Mouse (Mus musculus) gastrocnemius, postnatal 36 days (tissue): Measurements from ENCODE around the gene Fzd7. TPM values are rescaled to one million over a fixed set of nuclear protein-coding genes. Genes with fewer than 3 reads are reported as not detected.
"Not testable (repeated sequence)": the region's sequence is repeated elsewhere in the genome, so short reads cannot be mapped to it uniquely, and the experiment has no call there.

Source experiments
- DNase-seq, 2 experiments: peaks; one replicate each; pipeline ENCODE4 v3.0.0; 2022
- intact Hi-C: fragments of 180-260 bp; cut with DNase I; formaldehyde crosslinking; loops from one replicate; pipeline ENCODE4 v1.15.1; 2025
- long read RNA-seq, 2 experiments: library from polyadenylated mRNA; stranded (forward); transcript quantifications; one replicate each; pipeline ENCODE4 v2.0.0; 2021
- total RNA-seq, 2 experiments: library from RNA; stranded (reverse); gene quantifications; 2 replicates each; pipeline ENCODE4 v1.2.3; 2021

Gene Fzd7
- 10 to 100 TPM; 27.9 to 41.0 TPM for total RNA-seq
- long read RNA-seq, experiment 1, full-length matches to known transcripts = 40 of 40 reads
- long read RNA-seq, experiment 1, partial matches to known transcripts = 0 of 40 reads
- long read RNA-seq, experiment 1, other reads (novel, unspliced or antisense) = 0 of 40 reads
- long read RNA-seq, experiment 2, full-length matches to known transcripts = 65 of 65 reads
- long read RNA-seq, experiment 2, partial matches to known transcripts = 0 of 65 reads
- long read RNA-seq, experiment 2, other reads (novel, unspliced or antisense) = 0 of 65 reads

- intact Hi-C loops = loop anchor here (2.0 to 5.0 kb wide), 4 partner anchors 35 to 165 kb away; partner anchors contain the start of gene Gm973
- DNase-seq = peak in 1 of 2 experiments; percentile 45
Measured at GRCm38 (mm10) chr1:59482331-59482695, at the start of gene Fzd7. Gene Fzd7 (plus strand): TSS chr1:59482424.

DNA sequence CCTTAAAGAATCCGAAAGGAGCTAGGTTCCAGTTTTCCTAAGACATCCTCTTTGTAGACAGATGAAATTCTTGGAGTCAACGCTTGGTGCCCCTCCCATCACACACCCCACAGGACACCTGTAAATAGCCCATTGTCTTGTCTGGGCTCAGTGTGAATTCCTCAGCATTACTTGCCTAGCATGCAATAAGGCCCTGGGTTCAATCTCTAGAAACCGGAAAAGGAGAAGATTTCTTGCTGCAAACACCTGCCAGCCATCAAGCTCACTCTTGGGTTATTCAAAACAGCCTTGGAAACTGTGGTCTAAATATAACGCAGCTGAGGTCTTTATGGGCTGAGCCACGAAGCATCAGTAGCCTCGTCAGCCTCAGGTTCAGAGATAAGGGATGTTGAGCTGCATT is 48.9 kb upstream of the Fzd7 start:
- intact Hi-C loops = no loop called here
- no peak for DNase-seq

DNA sequence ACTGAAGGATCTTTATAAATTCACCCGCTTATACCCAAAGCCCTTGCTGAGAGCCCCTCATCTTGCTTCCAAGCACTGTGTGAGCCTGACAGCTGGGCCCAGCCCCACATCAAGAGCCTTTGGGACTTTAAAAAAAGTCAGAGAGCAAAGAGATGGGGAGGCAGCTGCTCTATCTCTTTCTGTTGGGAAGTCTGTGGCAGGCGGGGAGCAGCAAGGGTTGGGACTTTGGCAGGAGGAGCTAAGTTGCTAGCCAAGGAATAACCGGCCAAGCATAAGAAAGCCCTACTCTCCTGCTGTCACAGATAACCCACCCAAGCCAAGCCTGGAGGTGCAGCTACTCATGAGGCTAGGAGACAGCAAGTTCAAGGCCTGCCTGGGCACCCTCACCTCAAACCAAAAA is 48.2 kb upstream of the Fzd7 start:
- intact Hi-C loops = no loop called here
- DNase-seq = peak in 1 of 2 experiments; percentile 52

GRCm38 (mm10) chr1:59435270-59435669 is 47.0 kb upstream of the Fzd7 start:
- intact Hi-C loops = no loop called here

GRCm38 (mm10) chr1:59436321-59436720 is 45.9 kb upstream of the Fzd7 start:
- no peak for DNase-seq
- intact Hi-C loops = no loop called here

More at GRCm38 (mm10) chr1:59435270-59435669, 47.0 kb upstream of the Fzd7 start:
- no peak for DNase-seq

GRCm38 (mm10) chr1:59437927-59438326 is 44.3 kb upstream of the Fzd7 start:
- DNase-seq = no peak
- intact Hi-C loops = no loop called here

DNA sequence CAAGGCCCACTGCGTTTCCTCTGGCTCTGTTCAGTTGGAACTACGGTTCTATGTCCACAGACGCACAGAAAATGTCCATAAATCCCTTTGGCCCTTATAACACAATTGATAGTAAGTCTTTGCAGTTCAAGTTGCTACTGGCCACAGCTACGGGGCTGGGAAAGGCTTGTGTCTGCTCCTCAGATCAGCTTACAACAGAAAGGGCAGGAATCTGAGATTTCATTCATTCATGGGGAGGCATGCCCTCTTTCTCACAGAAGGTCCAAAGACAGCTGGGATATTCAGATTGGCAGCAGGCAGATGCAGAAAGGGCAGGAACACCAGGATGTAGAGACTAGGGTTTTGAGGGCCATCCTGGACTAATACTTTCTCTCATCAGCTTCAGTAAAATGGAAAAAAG is 43.9 kb upstream of the Fzd7 start:
- no peak for DNase-seq
- intact Hi-C loops = no loop called here

- intact Hi-C loops = no loop called here
- DNase-seq = no peak
Measured at GRCm38 (mm10) chr1:59439252-59439651, 43.0 kb upstream of the Fzd7 start.

DNA sequence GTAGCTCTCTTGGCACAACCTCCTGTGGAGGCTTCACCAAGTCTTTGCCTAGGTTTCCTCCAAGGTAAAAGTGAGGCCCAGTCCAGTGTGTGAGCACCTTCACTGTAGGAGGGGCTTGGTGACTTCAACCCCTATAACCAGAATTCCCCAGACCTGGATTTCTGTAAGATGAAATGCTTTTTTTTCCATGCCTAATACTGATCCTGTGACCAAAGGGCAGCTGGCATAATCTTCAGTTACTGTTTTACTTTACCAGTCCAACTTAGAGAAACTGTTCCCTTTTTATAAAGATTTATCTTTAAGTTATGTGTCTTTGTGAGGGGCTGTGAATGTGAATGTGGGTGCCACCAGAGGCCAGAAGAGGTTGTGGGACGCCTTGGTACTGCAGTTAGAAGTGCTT is 42.3 kb upstream of the Fzd7 start:
- intact Hi-C loops = no loop called here

DNA sequence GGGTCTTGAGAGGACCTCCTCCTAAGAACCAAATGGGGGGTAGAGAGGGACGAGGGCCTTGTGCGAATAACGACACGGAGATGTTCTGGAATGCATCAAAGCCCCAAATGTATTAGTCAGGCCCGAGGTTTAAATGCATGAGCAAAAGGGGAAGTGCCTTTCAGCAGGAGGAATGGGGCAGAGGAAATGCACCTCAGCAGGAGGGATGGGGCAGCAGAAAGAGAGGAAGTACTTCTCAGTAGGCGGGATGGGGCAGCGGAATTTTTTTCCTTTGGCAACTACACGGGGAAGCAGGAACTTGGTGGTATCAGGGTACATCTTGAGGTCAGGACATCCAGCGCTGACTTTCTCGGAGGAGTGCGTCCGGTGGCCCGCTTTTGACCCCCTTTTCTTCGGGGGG is 39.5 kb upstream of the Fzd7 start:
- DNase-seq, intact Hi-C loops: not testable (repeated sequence)

More for the DNA sequence above, 42.3 kb upstream of the Fzd7 start:
- DNase-seq = no peak

GRCm38 (mm10) chr1:59444127-59444660 is 38.0 kb upstream of the Fzd7 start:
- intact Hi-C loops = no loop called here
- no peak for DNase-seq

GRCm38 (mm10) chr1:59445242-59445641 is 37.0 kb upstream of the Fzd7 start:
- no peak for DNase-seq
- intact Hi-C loops = no loop called here

- intact Hi-C loops = no loop called here
Measured at GRCm38 (mm10) chr1:59448497-59449270, 33.5 kb upstream of the Fzd7 start.

GRCm38 (mm10) chr1:59449423-59449822 is 32.8 kb upstream of the Fzd7 start:
- intact Hi-C loops = no loop called here
- no peak for DNase-seq

More at GRCm38 (mm10) chr1:59448497-59449270, 33.5 kb upstream of the Fzd7 start:
- no peak for DNase-seq

DNA sequence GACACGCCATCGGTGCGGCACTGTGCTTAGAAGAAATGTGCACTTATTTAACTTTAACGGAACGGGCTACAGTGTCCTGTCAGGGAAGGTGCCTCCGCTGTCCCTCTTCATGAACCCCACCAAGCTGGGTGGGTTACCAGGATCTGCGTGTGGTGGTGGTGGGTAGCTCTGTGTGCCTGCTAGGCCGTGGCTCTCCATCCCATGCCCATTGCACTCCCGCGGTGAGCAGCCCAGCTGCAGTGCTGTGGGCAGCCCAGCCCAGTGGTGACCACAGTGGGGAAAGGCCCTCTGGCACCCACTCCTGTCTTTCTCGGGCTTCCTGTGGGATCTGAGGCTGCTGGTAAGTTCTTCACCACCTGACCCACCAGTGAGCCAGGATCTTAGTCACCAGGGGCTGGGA is 31.3 kb upstream of the Fzd7 start:
- no peak for DNase-seq

DNA sequence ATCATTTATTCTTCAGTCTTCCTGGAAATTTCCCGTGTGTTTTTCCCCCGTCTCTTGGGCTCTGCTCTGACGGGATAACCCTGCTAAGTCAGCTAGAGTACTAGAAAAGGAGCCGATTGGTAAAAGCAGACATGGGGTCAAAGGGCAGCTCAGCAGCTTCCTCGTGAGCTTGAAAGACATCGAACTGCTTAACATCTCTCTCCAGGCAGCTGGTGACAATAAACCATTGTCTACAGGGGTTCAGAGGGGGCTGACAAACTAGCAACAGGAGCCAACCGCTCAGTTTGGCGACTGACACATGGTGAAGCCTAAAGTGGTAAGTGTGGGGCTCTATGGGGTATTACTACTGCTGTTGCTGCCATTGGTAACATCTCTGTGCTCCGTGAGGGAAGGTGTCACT is 30.6 kb upstream of the Fzd7 start:
- intact Hi-C loops = no loop called here
- DNase-seq = no peak

More for the DNA sequence above, 31.3 kb upstream of the Fzd7 start:
- intact Hi-C loops = no loop called here

DNA sequence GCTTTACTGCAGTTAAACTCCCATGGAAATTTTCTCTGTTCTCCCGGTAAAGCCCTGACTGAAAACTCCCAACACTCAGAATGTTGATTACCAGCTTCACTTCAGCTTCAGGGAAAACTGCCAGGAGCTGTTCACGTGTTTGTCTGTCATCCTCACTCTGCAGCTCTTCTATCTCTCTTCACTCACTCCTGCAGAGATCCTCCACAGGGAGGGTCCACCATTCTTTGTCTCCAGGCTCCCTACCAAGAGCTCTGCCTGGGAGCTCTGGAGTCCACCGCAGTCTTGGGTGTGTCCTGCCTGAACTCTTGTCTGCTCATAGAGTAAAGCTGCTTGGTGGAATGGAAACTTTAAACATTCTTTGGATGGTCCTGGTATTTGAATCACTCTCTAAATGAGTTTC is 25.4 kb upstream of the Fzd7 start:
- intact Hi-C loops = no loop called here
- no peak for DNase-seq

- no peak for DNase-seq
- intact Hi-C loops = no loop called here
Measured at GRCm38 (mm10) chr1:59457873-59458272, 24.4 kb upstream of the Fzd7 start.

DNA sequence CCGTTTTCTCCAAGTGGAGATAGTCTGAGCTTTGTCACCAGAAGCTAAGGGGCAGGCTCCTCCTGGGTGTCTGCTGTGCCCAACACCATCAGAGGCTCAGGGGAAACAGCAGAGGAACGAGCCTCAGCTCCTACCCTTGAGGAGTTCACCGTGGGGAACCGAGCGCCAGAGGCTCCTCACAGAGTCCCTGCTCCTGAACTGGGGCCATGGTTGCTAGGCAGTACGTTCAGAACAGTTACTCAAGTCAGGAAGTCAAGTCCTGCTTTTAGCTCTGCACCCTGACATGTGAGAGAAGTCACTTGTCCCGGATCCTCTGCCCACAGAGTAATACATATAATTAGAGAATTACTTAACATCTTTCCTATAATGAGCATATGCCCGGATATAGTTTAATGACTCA is 23.3 kb upstream of the Fzd7 start:
- DNase-seq = peak; percentile 32 to 44
- intact Hi-C loops = no loop called here

GRCm38 (mm10) chr1:59464696-59465639 is 17.3 kb upstream of the Fzd7 start:
- intact Hi-C loops = no loop called here
- DNase-seq = no peak

- no peak for DNase-seq
- intact Hi-C loops = no loop called here
Measured at GRCm38 (mm10) chr1:59465640-59466008, 16.6 kb upstream of the Fzd7 start.
